Mouse (Mus musculus) spleen, adult 12 weeks (tissue): ENCODE results near the gene Ifnar1.
"Not testable (repeated sequence)": the region's sequence is repeated elsewhere in the genome, so short reads cannot be mapped to it uniquely, and the experiment has no call there.

Source experiments
- DNase-seq: peaks from one replicate; pipeline ENCODE4 v3.0.0; 2022; ENCODE audit warnings: low spot score

Ifnar1 gene

GRCm38 (mm10) chr16:91504701-91505100 lies 19.7 kb downstream of the Ifnar1 start:
- no peak for DNase-seq

- DNase-seq: no peak
These were observed 20.1 kb downstream of the Ifnar1 start for GRCm38 (mm10) chr16:91505116-91505601.

GRCm38 (mm10) chr16:91506396-91506795 lies 21.4 kb downstream of the Ifnar1 start:
- no peak for DNase-seq

- DNase-seq: peak; percentile 72
These were observed 27.2 kb downstream of the Ifnar1 start for GRCm38 (mm10) chr16:91512161-91512787.

- no peak for DNase-seq
These were observed 28.1 kb downstream of the Ifnar1 start for GRCm38 (mm10) chr16:91513099-91513498.

GRCm38 (mm10) chr16:91517020-91517419 lies 32.0 kb downstream of the Ifnar1 start:
- no peak for DNase-seq

GRCm38 (mm10) chr16:91522040-91522439 lies 37.0 kb downstream of the Ifnar1 start:
- DNase-seq: no peak

- DNase-seq: no peak
These were observed 37.7 kb downstream of the Ifnar1 start for GRCm38 (mm10) chr16:91522479-91523309.

GRCm38 (mm10) chr16:91524206-91524605 lies 39.2 kb downstream of the Ifnar1 start:
- no peak for DNase-seq

- DNase-seq: no peak
These were observed 41.2 kb downstream of the Ifnar1 start for GRCm38 (mm10) chr16:91526274-91526673.

GRCm38 (mm10) chr16:91527051-91527450 lies 42.0 kb downstream of the Ifnar1 start:
- DNase-seq: no peak

GRCm38 (mm10) chr16:91527500-91527899 lies 42.5 kb downstream of the Ifnar1 start:
- DNase-seq: no peak

- no peak for DNase-seq
These were observed 43.5 kb downstream of the Ifnar1 start for GRCm38 (mm10) chr16:91528578-91528977.

GRCm38 (mm10) chr16:91530830-91531229 lies 45.8 kb downstream of the Ifnar1 start:
- DNase-seq: not testable (repeated sequence)

- DNase-seq: no peak
These were observed 46.8 kb downstream of the Ifnar1 start for GRCm38 (mm10) chr16:91531856-91532255.

GRCm38 (mm10) chr16:91532429-91532828 lies 47.4 kb downstream of the Ifnar1 start:
- no peak for DNase-seq

- peak; percentile 40 for DNase-seq
These were observed 48.3 kb downstream of the Ifnar1 start for GRCm38 (mm10) chr16:91533097-91534001.

GRCm38 (mm10) chr16:91534477-91534876 lies 49.4 kb downstream of the Ifnar1 start:
- DNase-seq: no peak

GRCm38 (mm10) chr16:91534888-91535287 lies 49.9 kb downstream of the Ifnar1 start:
- no peak for DNase-seq

GRCm38 (mm10) chr16:91536372-91536771 lies 51.3 kb downstream of the Ifnar1 start:
- DNase-seq: no peak

GRCm38 (mm10) chr16:91537065-91537464 lies 52.0 kb downstream of the Ifnar1 start:
- DNase-seq: no peak

GRCm38 (mm10) chr16:91538051-91538450 lies 53.0 kb downstream of the Ifnar1 start:
- no peak for DNase-seq
